Mouse (Mus musculus): ENCODE measurements around the gene Hmg20b. TPM values are rescaled to one million over a fixed set of nuclear protein-coding genes. Genes with fewer than 3 reads are reported as not detected.
A peak's percentile ranks its signal among the peaks of the same experiment; 100 is the strongest.

The Hmg20b gene
- polyA plus RNA-seq, 1 experiment from 2014 or later = 26.6 TPM

GRCm38 (mm10) chr10:81388505-81389055, 38.3 kb upstream of the Hmg20b start, which contains the start of gene Gm48552:
Gm48552 (plus strand) TSS chr10:81389005.
- 82% methylated on average over 5 of the region's 5 CpGs for WGBS
- Histone ChIP-seq H3K27ac (no peak within 1 kb of the TSS), H3K27me3 (replicated peaks) (no peaks in the 10 kb centered on the region), H3K9me3 (no peaks in the 10 kb centered on the region), H3K36me3 (replicated peaks) (peaks cover 10% of the 10 kb centered on the region; the same call in 1 of the 2 replicates), H3K4me3 (no peak within 1 kb of the TSS), H3K4me2 (no peak within 1 kb of the TSS), H3K4me1 (peaks cover 26% of the 10 kb centered on the region), H3K9ac (no peak within 1 kb of the TSS)
- no peak for ATAC-seq (replicated peaks)

- Histone ChIP-seq H3K4me3 (no peak overlapping the region), H3K27me3 (replicated peaks) (no peaks in the 10 kb centered on the region), H3K4me1 (peaks cover 18% of the 10 kb centered on the region), H3K9ac (no peak overlapping the region), H3K36me3 (replicated peaks) (peaks cover 10% of the 10 kb centered on the region; the same call in 1 of the 2 replicates), H3K4me2 (no peak overlapping the region), H3K9me3 (no peaks in the 10 kb centered on the region), H3K27ac (no peak overlapping the region)
- ATAC-seq (replicated peaks) = no peak
- 94% methylated on average over 20 of the region's 20 CpGs for WGBS
These were observed 37.4 kb upstream of the Hmg20b start for GRCm38 (mm10) chr10:81387716-81388115.

DNA sequence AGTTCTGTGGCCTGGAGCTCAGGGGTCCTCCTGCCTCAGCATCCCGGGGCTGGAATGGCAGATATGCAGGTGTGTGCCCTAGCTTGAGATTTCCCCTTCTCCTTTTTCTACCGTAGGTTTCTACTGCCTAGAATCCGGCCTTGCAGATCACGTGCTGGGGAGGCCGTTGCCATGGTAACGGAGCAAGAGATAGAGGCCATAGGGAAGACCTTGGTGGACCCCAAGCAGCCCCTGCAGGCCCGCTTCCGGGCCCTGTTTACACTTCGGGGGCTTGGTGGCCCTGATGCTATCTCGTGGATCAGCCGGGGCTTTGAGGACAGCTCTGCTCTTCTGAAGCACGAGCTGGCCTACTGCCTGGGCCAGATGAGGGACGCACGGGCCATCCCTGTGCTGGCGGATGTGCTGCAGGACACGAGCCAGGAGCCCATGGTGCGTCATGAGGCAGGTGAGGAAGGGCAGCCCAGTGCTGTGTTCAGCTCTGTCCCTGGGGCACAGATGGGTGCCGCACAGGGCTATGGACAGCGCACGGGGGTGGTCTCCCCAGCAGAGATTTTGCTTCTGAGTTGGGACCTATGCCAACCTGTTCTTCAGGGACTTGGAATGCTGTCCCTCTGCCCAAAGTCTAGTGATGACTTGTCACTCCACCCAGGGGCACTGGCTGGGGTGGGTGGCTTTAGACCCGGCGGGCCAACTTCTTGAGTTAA, 35.5 kb upstream of the Hmg20b start:
- no peak overlapping the region for H3K9ac ChIP-seq
- 80% methylated on average over 22 of the region's 22 CpGs for WGBS
- no peaks in the 10 kb centered on the region for H3K9me3 ChIP-seq

DNA sequence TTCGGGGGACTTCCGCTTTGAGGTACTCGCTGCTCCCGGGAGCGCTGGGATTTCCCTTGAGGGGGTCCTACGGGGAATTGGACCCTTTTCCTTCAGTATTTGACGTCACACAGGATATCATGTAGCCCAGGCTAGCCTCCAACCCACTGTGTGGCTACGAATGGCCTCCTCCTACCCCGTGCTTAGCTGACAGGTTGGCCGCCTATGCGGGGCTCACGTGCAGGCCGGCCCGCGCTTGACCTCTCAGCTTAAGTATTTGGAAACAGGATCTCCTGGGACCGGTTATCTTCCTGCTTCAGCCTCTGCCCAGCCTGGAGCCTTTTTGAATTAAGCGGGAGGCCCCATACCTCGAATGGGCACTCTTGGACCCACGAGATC, 34.3 kb upstream of the Hmg20b start:
- Histone ChIP-seq H3K4me3 (peak overlapping the region; percentile 81), H3K4me1 (peaks cover 17% of the 10 kb centered on the region), H3K27me3 (replicated peaks) (no peaks in the 10 kb centered on the region), H3K27ac (peak overlapping the region; percentile 81), H3K36me3 (replicated peaks) (peaks cover 10% of the 10 kb centered on the region; the same call in 1 of the 2 replicates), H3K4me2 (peak overlapping the region; percentile 77), H3K9ac (peak overlapping the region; percentile 71), H3K9me3 (no peaks in the 10 kb centered on the region)
- under 1% methylated on average over 19 of the region's 19 CpGs for WGBS
- ATAC-seq (replicated peaks) = peak; percentile 45

More for the DNA sequence above, 35.5 kb upstream of the Hmg20b start:
- no peak for ATAC-seq (replicated peaks)
- H3K27ac ChIP-seq = no peak overlapping the region
- H3K4me1 ChIP-seq = peaks cover 18% of the 10 kb centered on the region
- H3K4me2 ChIP-seq = peak overlapping the region; percentile 77
- peaks cover 10% of the 10 kb centered on the region; the same call in 1 of the 2 replicates for H3K36me3 ChIP-seq (replicated peaks)
- no peaks in the 10 kb centered on the region for H3K27me3 ChIP-seq (replicated peaks)
- peak overlapping the region; percentile 81; the same call in 1 of the 2 replicates for H3K4me3 ChIP-seq

GRCm38 (mm10) chr10:81383802-81384604, 33.7 kb upstream of the Hmg20b start, which contains the start of the genes Dohh and Gm48551:
Dohh (plus strand) TSS chr10:81384428.
Gm48551 (plus strand) TSS chr10:81384466.
- Histone ChIP-seq H3K4me3 (peak within 1 kb of the TSS; percentile 81), H3K9me3 (no peaks in the 10 kb centered on the region), H3K9ac (peak within 1 kb of the TSS; percentile 71), H3K27me3 (replicated peaks) (no peaks in the 10 kb centered on the region), H3K27ac (peak within 1 kb of the TSS; percentile 81), H3K4me2 (peak within 1 kb of the TSS; percentile 77), H3K36me3 (replicated peaks) (peaks cover 10% of the 10 kb centered on the region; the same call in 1 of the 2 replicates), H3K4me1 (peaks cover 18% of the 10 kb centered on the region)
- 7% methylated on average over 54 of the region's 54 CpGs for WGBS
- peak; percentile 94 for ATAC-seq (replicated peaks)

- no peak overlapping the region for H3K27ac ChIP-seq
- no peak overlapping the region for H3K4me3 ChIP-seq
- ATAC-seq (replicated peaks) = no peak
- H3K27me3 ChIP-seq (replicated peaks) = no peaks in the 10 kb centered on the region
- H3K9me3 ChIP-seq = no peaks in the 10 kb centered on the region
- 84% methylated on average over 5 of the region's 5 CpGs for WGBS
- H3K36me3 ChIP-seq (replicated peaks) = peaks cover under 1% of the 10 kb centered on the region; the same call in 1 of the 2 replicates
- no peak overlapping the region for H3K4me2 ChIP-seq
- no peak overlapping the region for H3K9ac ChIP-seq
- H3K4me1 ChIP-seq = peaks cover 26% of the 10 kb centered on the region
These were observed 31.8 kb upstream of the Hmg20b start for GRCm38 (mm10) chr10:81382039-81382438.

- no peak for ATAC-seq (replicated peaks)
- Histone ChIP-seq H3K27me3 (replicated peaks) (no peaks in the 10 kb centered on the region), H3K9ac (no peak overlapping the region), H3K4me3 (no peak overlapping the region), H3K36me3 (replicated peaks) (no peaks in the 10 kb centered on the region), H3K4me2 (no peak overlapping the region), H3K4me1 (peaks cover 31% of the 10 kb centered on the region), H3K27ac (no peak overlapping the region), H3K9me3 (no peaks in the 10 kb centered on the region)
- 93% methylated on average over 6 of the region's 6 CpGs for WGBS
These were observed 29.6 kb upstream of the Hmg20b start for GRCm38 (mm10) chr10:81379809-81380378.

GRCm38 (mm10) chr10:81379183-81379553, 28.9 kb upstream of the Hmg20b start:
- Histone ChIP-seq H3K27ac (peak overlapping the region; percentile 81), H3K4me3 (peak overlapping the region; percentile 68), H3K4me1 (peaks cover 30% of the 10 kb centered on the region), H3K36me3 (replicated peaks) (no peaks in the 10 kb centered on the region), H3K9me3 (no peaks in the 10 kb centered on the region), H3K27me3 (replicated peaks) (no peaks in the 10 kb centered on the region), H3K4me2 (peak overlapping the region; percentile 61), H3K9ac (peak overlapping the region; percentile 41; the same call in 1 of the 2 replicates)
- 54% methylated on average over 3 of the region's 3 CpGs for WGBS
- 0 out of 2 replicates have a peak, but pooled peaks have one; percentile 0 for ATAC-seq (replicated peaks)

GRCm38 (mm10) chr10:81378553-81379182, 28.4 kb upstream of the Hmg20b start:
- H3K4me3 ChIP-seq = peak overlapping the region; percentile 68
- H3K9ac ChIP-seq = peak overlapping the region; percentile 41
- H3K27ac ChIP-seq = peak overlapping the region; percentile 81
- no peaks in the 10 kb centered on the region for H3K9me3 ChIP-seq
- peak; percentile 95 for ATAC-seq (replicated peaks)
- no peaks in the 10 kb centered on the region for H3K36me3 ChIP-seq (replicated peaks)
- no peaks in the 10 kb centered on the region for H3K27me3 ChIP-seq (replicated peaks)
- under 1% methylated on average over 45 of the region's 46 CpGs for WGBS
- H3K4me1 ChIP-seq = peaks cover 30% of the 10 kb centered on the region
- peak overlapping the region; percentile 61 for H3K4me2 ChIP-seq

GRCm38 (mm10) chr10:81377793-81378552, 27.7 kb upstream of the Hmg20b start, which contains the start of gene Fzr1:
Fzr1 (minus strand) TSS chr10:81378516.
- WGBS = 1% methylated on average over 59 of the region's 59 CpGs

DNA sequence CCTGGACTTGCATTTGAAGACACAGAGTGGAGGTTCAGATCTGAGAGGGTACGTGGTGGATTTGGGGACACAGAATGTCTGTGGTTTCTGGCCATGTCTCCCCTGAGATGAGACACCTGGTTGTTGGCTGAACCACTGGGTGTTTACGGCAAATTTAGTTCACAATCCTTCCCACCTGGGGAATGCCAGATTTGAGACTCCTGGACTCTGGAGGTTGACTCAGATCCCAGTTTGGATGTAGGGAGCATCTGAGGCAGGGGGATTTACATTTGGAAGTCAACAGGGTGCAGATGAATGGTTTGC, 27.0 kb upstream of the Hmg20b start:
- 59% methylated on average over 2 of the region's 2 CpGs for WGBS
- Histone ChIP-seq H3K27ac (peak overlapping the region; percentile 81; the same call in 1 of the 2 replicates), H3K36me3 (replicated peaks) (no peaks in the 10 kb centered on the region), H3K9ac (peak overlapping the region; percentile 85), H3K4me3 (peak overlapping the region; percentile 68), H3K4me2 (peak overlapping the region; percentile 61), H3K27me3 (replicated peaks) (no peaks in the 10 kb centered on the region), H3K4me1 (peaks cover 30% of the 10 kb centered on the region), H3K9me3 (no peaks in the 10 kb centered on the region)
- no peak for ATAC-seq (replicated peaks)

More at GRCm38 (mm10) chr10:81377793-81378552, 27.7 kb upstream of the Hmg20b start, which contains the start of gene Fzr1:
- no peaks in the 10 kb centered on the region for H3K9me3 ChIP-seq
- peak within 1 kb of the TSS; percentile 61 for H3K4me2 ChIP-seq
- no peaks in the 10 kb centered on the region for H3K27me3 ChIP-seq (replicated peaks)
- peak within 1 kb of the TSS; percentile 85 for H3K9ac ChIP-seq
- H3K36me3 ChIP-seq (replicated peaks) = no peaks in the 10 kb centered on the region
- peak within 1 kb of the TSS; percentile 68 for H3K4me3 ChIP-seq
- peaks cover 30% of the 10 kb centered on the region for H3K4me1 ChIP-seq
- peak within 1 kb of the TSS; percentile 81 for H3K27ac ChIP-seq
- ATAC-seq (replicated peaks) = peak; percentile 70

Data from midbrain, embryonic 15.5 days (tissue).